Mouse (Mus musculus): Measurements from ENCODE around the gene Pstpip1.

Gene Pstpip1

DNA sequence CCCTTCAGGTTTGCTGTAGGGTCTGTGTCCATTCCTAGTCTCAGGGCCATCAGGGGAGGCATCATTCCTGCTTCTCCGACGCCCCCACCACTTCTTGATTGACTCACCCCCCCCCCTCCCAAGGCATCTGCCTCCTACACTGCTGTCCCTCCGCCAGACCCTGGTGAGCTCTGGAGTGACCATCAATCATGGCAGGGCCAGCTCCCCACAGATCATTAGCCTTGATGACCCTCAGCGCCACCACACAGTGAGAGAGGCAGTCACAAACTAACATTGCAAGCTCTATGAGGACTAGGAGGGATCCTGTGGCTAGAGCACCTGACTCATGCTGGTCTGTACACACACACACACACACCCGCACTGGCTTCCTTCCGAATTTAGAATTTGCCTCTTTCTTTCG, 15.2 kb downstream of the Pstpip1 start:
- no peak for DNase-seq (ENCODE audit: inconsistent age in 2 of 2, low spot score in 1 of 2)

GRCm38 (mm10) chr9:56106274-56107072, 16.7 kb downstream of the Pstpip1 start:
- DNase-seq (ENCODE audit: inconsistent age in 2 of 2, low spot score in 1 of 2) = no peak

DNA sequence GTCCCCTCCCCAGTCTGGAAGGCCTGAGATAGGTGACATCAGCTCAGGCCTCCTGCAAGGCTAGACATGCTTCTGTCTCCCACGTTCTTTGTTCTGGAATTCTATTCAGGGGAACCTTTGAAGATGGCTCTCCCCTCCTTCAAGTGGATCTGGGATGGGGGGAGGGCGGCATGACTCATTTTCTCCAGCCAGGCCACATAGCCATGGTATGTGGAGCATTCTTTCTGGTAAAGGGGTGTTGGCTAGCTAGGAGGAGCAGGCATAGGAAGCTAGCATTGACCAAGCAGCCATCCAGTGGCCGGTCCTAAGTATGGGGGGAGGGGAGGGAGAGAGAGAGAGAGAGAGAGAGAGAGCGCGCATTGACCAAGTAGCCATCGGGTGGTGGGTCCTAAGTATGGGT, 17.8 kb downstream of the Pstpip1 start:
- no peak for DNase-seq (ENCODE audit: inconsistent age in 2 of 2, low spot score in 1 of 2)

GRCm38 (mm10) chr9:56108174-56108573, 18.4 kb downstream of the Pstpip1 start:
- DNase-seq (ENCODE audit: inconsistent age in 2 of 2, low spot score in 1 of 2) = peak in 1 of 2 experiments; percentile 35

- DNase-seq (ENCODE audit: inconsistent age in 2 of 2, low spot score in 1 of 2) = no peak
Observed at GRCm38 (mm10) chr9:56118091-56118490, 28.3 kb downstream of the Pstpip1 start.

GRCm38 (mm10) chr9:56118582-56118981, 28.8 kb downstream of the Pstpip1 start:
- DNase-seq (ENCODE audit: inconsistent age in 2 of 2, low spot score in 1 of 2) = peak; percentile 70 to 86

DNA sequence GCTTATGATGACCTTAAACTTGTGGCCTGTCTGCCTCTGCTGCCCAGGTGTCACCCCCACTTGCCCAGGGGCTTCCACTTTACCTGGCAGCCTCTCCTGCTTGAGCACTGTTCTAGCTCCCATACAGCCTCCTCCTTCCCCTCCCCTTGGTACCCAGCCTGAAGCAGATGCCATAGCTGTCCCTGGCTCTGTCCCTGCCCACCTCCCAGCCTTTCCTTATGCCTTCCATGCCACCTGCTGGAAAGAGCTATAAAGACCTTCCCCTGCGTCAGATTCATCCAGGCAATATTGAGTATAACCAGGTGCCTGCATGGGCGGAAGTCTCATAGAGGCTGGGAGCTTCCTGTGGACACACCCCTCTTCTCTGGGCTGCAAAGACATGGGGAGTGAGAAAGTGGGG, 29.9 kb downstream of the Pstpip1 start:
- no peak for DNase-seq (ENCODE audit: inconsistent age in 2 of 2, low spot score in 1 of 2)

DNA sequence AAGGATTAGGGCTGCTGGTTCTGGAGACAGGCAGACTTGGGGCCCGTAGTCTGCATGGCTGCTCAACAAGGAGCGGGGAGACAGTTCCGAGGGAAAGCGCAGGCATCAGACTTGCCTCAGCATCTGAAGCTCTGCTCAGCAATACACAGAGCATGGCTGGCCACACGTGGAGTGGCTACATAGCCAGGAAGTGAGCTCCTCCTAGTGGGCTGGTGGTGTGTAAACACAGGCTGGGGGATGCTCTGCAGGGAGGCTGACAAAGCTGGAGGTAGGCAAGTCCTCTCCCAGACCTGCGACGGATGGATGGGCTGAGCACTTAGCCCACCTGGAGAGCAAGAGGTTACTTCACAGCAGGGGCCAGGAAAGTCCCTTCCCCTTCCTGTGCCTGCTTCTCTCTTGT, 31.3 kb downstream of the Pstpip1 start:
- DNase-seq (ENCODE audit: inconsistent age in 2 of 2, low spot score in 1 of 2) = peak; percentile 39 to 66

DNA sequence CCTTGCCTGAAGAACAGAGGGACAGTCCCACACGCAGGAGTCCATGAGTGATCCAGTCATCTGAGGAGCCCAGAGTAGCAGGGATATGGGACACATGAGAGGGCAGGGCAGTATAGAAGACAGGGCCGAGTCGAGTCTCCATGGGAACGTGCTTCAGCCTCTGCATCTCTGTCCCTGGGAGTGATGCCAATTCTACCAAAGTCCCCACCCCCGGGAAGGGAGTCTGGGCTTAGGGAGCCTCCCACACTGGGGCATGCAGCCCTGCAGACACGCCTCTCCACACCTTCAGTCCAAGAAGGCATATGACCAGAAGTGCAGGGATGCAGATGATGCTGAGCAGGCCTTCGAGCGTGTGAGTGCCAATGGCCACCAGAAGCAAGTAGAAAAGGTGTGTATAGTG, 33.2 kb downstream of the Pstpip1 start:
- peak in 1 of 2 experiments; percentile 43 for DNase-seq (ENCODE audit: inconsistent age in 2 of 2, low spot score in 1 of 2)

- DNase-seq (ENCODE audit: inconsistent age in 2 of 2, low spot score in 1 of 2) = no peak
Observed at GRCm38 (mm10) chr9:56123613-56124012, 33.9 kb downstream of the Pstpip1 start.

- no peak for DNase-seq (ENCODE audit: inconsistent age in 2 of 2, low spot score in 1 of 2)
Observed at GRCm38 (mm10) chr9:56124561-56124960, 34.8 kb downstream of the Pstpip1 start.

DNA sequence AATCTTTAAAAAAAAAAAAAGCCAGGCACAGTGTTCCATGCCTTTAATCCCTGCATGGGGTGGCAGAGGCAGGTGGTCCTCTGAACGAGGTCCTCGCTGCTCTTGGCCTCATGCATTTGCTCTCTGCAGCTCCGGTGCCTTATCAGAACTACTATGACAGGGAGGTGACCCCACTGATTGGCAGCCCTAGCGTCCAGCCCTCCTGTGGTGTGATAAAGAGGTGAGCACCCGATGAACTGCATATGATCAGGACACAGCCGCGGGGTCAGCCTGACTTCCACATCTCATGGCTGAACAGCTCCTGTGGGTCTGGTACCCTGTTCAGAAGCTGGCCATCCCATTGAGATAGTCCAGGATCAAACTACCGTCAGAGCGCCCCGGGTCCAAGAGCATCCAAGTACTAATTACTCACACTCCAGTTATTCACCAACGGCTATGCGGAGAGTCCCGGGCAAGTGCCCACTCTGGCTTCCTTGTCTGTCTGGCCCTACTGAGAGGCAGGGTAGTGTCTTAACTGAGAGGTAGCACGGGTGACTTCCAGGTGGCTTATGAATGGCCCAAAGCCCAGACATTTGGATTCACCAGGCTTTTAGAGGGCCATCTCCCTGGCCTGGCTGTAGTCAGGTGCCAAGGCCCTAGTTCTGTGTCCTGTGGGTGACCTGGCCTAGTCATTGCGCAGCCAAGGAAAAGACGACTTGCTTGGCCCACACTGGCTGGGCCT, 36.9 kb downstream of the Pstpip1 start:
- no peak for DNase-seq (ENCODE audit: inconsistent age in 2 of 2, low spot score in 1 of 2)

DNA sequence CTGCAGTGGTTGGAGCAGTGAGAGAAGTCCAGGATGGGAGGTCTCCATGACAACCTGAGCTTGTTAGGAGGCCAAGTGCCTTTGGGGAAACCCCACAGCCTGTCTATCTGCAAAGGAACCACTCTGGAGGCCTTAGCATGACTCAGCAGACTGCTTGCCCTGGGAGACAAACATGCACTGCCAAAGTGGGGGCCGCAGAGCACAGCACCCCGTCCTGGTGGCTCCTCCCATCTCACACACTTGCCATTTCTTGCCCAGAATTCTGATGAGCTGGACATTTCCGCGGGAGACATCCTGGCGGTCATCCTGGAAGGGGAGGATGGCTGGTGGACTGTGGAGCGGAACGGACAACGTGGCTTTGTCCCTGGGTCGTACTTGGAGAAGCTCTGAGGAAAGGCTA, 38.6 kb downstream of the Pstpip1 start:
- DNase-seq (ENCODE audit: inconsistent age in 2 of 2, low spot score in 1 of 2) = no peak

DNA sequence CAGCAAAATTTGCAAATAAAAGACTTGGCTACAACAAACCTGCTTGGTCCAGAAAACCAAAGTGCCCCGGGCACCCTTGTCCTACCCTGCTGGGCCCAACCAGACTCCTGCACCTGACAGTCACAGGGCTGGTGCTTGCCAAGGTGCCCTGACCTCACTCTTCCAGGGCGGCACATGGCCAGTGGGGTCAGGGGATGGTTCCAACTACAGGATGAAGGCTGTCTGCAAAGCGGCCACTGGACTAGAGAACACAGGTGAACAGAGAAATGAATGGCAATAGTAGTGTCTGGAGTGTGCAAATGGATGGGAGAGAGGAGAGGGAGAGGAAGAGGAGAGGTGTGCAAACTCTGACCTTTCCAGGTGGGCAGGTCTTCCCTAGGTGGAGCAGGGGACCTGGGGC, 40.2 kb downstream of the Pstpip1 start:
- DNase-seq (ENCODE audit: inconsistent age in 2 of 2, low spot score in 1 of 2) = no peak

DNA sequence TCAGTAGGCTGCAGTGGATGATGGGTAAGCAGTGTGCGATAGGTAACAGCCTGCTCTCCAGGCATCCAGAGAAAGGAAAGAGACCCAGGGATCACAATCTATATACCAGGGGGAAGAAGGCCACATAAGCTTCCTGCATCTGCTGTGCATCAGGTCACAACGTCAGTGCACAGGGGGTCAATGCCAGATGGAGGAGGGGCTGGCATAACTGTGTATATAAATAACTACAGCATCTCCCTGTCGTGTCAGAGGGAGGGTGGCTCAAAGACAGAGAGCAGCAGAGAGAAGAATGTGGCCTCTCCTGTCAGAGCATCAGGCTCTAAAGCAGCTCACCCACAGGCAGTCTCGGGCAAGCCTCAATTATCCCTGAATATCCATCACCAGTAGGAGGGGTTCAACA, 40.8 kb downstream of the Pstpip1 start:
- no peak for DNase-seq (ENCODE audit: inconsistent age in 2 of 2, low spot score in 1 of 2)

- DNase-seq (ENCODE audit: inconsistent age in 2 of 2, low spot score in 1 of 2) = no peak
Observed at GRCm38 (mm10) chr9:56131813-56132525, 42.2 kb downstream of the Pstpip1 start.

- DNase-seq (ENCODE audit: inconsistent age in 2 of 2, low spot score in 1 of 2) = no peak
Observed at GRCm38 (mm10) chr9:56133970-56134369, 44.2 kb downstream of the Pstpip1 start.

GRCm38 (mm10) chr9:56134614-56135013, 44.9 kb downstream of the Pstpip1 start:
- DNase-seq (ENCODE audit: inconsistent age in 2 of 2, low spot score in 1 of 2) = no peak

- DNase-seq (ENCODE audit: inconsistent age in 2 of 2, low spot score in 1 of 2) = no peak
Observed at GRCm38 (mm10) chr9:56135590-56136197, 45.9 kb downstream of the Pstpip1 start.

GRCm38 (mm10) chr9:56141776-56142175, 52.0 kb downstream of the Pstpip1 start:
- no peak for DNase-seq (ENCODE audit: inconsistent age in 2 of 2, low spot score in 1 of 2)

- DNase-seq (ENCODE audit: inconsistent age in 2 of 2, low spot score in 1 of 2) = no peak
Observed at GRCm38 (mm10) chr9:56144366-56145003, 54.7 kb downstream of the Pstpip1 start.

Data from adrenal gland, adult (tissue).